Mouse (Mus musculus): ENCODE measurements around the gene Wdr72.

DNA sequence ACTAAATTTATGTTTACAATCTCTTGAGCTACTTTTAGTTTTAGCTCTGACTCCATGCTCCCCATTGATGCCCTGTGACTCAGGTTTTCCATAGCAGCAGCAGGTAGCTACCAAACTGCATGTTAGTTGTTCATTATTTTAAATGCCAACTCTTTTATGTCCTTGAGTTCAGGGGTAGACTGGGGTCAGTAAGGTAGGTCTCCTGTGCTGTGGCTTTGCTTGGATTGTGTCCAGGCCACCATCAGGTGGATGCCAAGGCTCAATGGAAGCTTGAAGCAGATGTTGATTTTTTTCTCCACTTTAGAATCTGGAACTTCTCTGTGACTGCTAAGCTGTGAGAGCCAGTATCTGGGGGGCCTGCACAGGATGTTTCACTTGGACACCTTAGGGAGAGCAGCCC lies 8.6 kb upstream of the Wdr72 start:
- TF ChIP-seq POLR2A (IDR thresholded peaks at IDR 0.05; ENCODE audit: borderline replicate concordance, control insufficient read depth, low read depth, low read length) (no peak), CTCF (IDR thresholded peaks at IDR 0.05; ENCODE audit: control insufficient read depth, insufficient read depth, low read length) (no peak)

Measured in bone marrow, adult 2 months (tissue).